Mouse (Mus musculus) kidney, embryonic 14.5 days (tissue): Measurements from ENCODE around the gene Lats2. TPM values are rescaled to one million over a fixed set of nuclear protein-coding genes. Genes with fewer than 3 reads are reported as not detected.
A peak's percentile ranks its signal among the peaks of the same experiment; 100 is the strongest.
"Not testable (repeated sequence)": the region's sequence is repeated elsewhere in the genome, so short reads cannot be mapped to it uniquely, and the experiment has no call there.

Experiments
- ATAC-seq: fragments of 200-750 bp; cut with Nextera tagmentation; 2 replicates; pipeline ENCODE4 v1.8.0; 2017; ENCODE audit warnings: moderate number of reproducible peaks, mild to moderate bottlenecking, moderate TSS enrichment, moderate library complexity; ENCODE audit not compliant: low FRiP score, low TSS enrichment
- H3K27ac ChIP-seq: fragments of 300-500 bp; sonication (generic); 2 replicates; pipeline ENCODE4 v1.5.1; 2014; ENCODE audit warnings: low read depth, mild to moderate bottlenecking, low read length, moderate library complexity, mixed read lengths
- H3K27me3 ChIP-seq: fragments of 300-500 bp; sonication (generic); 2 replicates; pipeline ENCODE4 v1.6.1; 2014; ENCODE audit warnings: mild to moderate bottlenecking, low read length; ENCODE audit not compliant: control insufficient read depth, insufficient read depth
- H3K36me3 ChIP-seq: fragments of 300-500 bp; sonication (generic); 2 replicates; pipeline ENCODE4 v1.6.1; 2014; ENCODE audit warnings: low read length, mixed read lengths; ENCODE audit not compliant: control insufficient read depth, insufficient read depth
- H3K4me1 ChIP-seq: fragments of 300-500 bp; sonication (generic); 2 replicates; pipeline ENCODE4 v1.6.1; 2014; ENCODE audit warnings: low read length, mixed read lengths; ENCODE audit not compliant: control insufficient read depth, insufficient read depth
- H3K4me2 ChIP-seq: fragments of 300-500 bp; sonication (generic); replicated peaks from 2 replicates; pipeline ENCODE4 v1.6.1; 2014; ENCODE audit warnings: low read depth, mild to moderate bottlenecking, low read length
- H3K4me3 ChIP-seq: fragments of 300-500 bp; sonication (generic); 2 replicates; pipeline ENCODE4 v1.5.1; 2014; ENCODE audit warnings: mild to moderate bottlenecking, low read length
- H3K9ac ChIP-seq: fragments of 300-500 bp; sonication (generic); 2 replicates; pipeline ENCODE4 v1.6.1; 2014; ENCODE audit warnings: low read depth, mild to moderate bottlenecking, low read length, moderate library complexity
- H3K9me3 ChIP-seq: fragments of 300-500 bp; sonication (generic); 2 replicates; pipeline ENCODE4 v1.6.1; 2016; ENCODE audit warnings: low read length; ENCODE audit not compliant: control insufficient read depth
- WGBS: fragments of 180-500 bp; shearing (Covaris S2); extraction: QIAGEN DNeasy Blood & Tissue Kit; methylation state at CpG from one replicate; pipeline ENCODE4 v1.1.7; 2014; 5-methylcytosine and 5-hydroxymethylcytosine counted together
- polyA plus RNA-seq: library from polyadenylated mRNA; unstranded; fragments of >200 nt; fragmentation: Nextera tagmentation; extraction: Ambion mirVana; gene quantifications from 2 replicates; pipeline ENCODE4 v1.2.1, GENCODE M21; 2014

The Lats2 gene
- polyA plus RNA-seq, 1 experiment from 2014 or later = 21.5 TPM

DNA sequence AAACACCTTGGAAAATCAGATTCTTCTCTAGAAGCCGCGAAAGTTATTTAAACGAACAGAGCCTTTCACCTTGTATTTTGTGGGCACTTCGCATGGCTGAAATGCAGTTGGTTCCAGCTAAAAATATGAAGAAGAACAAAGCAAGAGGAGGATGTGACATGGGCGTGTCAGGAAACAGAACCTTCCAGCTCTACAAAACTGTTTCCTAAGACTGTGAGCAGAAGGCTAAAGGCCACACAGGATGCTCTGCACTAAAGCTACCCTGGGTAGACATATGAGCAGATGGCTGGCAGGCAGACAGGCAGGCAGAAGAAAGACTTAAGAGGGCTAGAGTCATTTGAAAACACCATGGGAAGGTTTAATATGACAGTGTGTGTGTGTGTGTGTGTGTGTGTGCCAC lies 10.9 kb upstream of the Lats2 start:
- H3K36me3 ChIP-seq = no peaks in the 10 kb centered on the region
- H3K27ac ChIP-seq = no peak overlapping the region
- H3K9me3 ChIP-seq = no peaks in the 10 kb centered on the region
- no peak for ATAC-seq
- H3K4me3 ChIP-seq = no peak overlapping the region
- H3K9ac ChIP-seq = no peak overlapping the region
- H3K4me1 ChIP-seq = no peaks in the 10 kb centered on the region
- H3K27me3 ChIP-seq = no peaks in the 10 kb centered on the region
- 92% methylated on average over 5 of the region's 5 CpGs for WGBS
- no peak overlapping the region for H3K4me2 ChIP-seq

DNA sequence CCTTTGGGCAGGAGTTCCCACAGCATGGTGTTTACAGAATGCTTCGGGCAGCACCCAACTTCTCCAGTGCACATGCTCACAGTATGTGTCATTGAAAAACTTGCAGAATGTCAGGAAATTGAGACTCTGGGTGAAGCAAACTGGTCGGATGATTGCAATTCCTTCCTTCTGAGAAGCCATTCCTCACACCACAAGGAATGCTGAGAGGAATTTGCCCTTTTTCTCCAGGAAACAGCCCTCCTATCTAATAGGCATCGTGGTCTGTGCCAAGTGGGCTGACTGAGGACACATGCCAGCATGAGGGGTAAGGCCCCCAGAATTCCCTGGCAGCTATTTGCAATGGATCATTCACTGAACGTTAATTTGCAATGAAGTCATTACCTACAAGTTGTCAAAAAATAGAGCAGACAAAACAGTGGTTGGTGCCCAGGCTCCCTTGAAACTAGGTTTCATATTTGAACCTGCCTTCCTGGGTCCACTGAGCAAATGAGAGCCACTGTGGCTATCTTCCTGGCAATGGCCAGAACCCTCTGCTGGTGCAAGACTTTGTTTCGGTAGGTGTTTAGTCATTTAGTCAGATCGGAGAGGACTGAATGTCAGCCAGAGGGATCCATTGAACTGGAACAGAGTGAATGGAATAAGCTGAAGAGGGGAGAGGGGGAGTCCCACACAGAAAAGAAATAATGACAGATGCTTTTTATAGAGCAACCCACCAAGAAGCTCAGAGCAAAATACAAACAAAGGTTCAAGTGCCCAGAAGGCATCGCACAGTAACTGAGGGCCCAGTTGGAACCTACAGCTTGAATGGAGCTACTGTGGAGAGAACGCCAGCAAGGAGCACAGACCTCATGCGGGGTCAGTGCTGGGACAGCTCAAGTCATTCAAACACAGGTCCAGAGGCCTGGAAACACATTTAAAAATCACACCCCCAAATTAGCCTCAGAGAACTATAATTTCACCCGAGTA lies 2.5 kb upstream of the Lats2 start:
- H3K4me3 ChIP-seq = no peak overlapping the region

GRCm38 (mm10) chr14:57756094-57756493 lies 2.1 kb downstream of the Lats2 start:
- no peak overlapping the region for H3K9ac ChIP-seq
- no peaks in the 10 kb centered on the region for H3K36me3 ChIP-seq
- no peak overlapping the region for H3K4me2 ChIP-seq
- H3K27me3 ChIP-seq = no peaks in the 10 kb centered on the region
- ATAC-seq = no peak
- no peak overlapping the region for H3K27ac ChIP-seq
- whole genome bisulfite sequencing = 85% methylated on average over 4 of the region's 4 CpGs
- H3K9me3 ChIP-seq = no peaks in the 10 kb centered on the region
- H3K4me1 ChIP-seq = no peaks in the 10 kb centered on the region; the same call in 1 of the 2 replicates
- no peak overlapping the region for H3K4me3 ChIP-seq

More for the DNA sequence above, 2.5 kb upstream of the Lats2 start:
- Histone ChIP-seq H3K9me3 (no peaks in the 10 kb centered on the region), H3K9ac (no peak overlapping the region), H3K27ac (no peak overlapping the region), H3K4me1 (no peaks in the 10 kb centered on the region), H3K27me3 (no peaks in the 10 kb centered on the region), H3K4me2 (no peak overlapping the region), H3K36me3 (no peaks in the 10 kb centered on the region)
- 63% methylated on average over 10 of the region's 10 CpGs for WGBS
- ATAC-seq = no peak

GRCm38 (mm10) chr14:57755661-57756060 lies 2.5 kb downstream of the Lats2 start:
- no peak for ATAC-seq
- Histone ChIP-seq H3K4me3 (no peak overlapping the region), H3K9me3 (no peaks in the 10 kb centered on the region), H3K4me1 (no peaks in the 10 kb centered on the region; the same call in 1 of the 2 replicates), H3K4me2 (no peak overlapping the region), H3K27ac (no peak overlapping the region), H3K36me3 (no peaks in the 10 kb centered on the region), H3K27me3 (no peaks in the 10 kb centered on the region), H3K9ac (no peak overlapping the region)
- WGBS = 92% methylated on average over 2 of the region's 2 CpGs

- Histone ChIP-seq H3K4me1 (peaks cover 5% of the 10 kb centered on the region), H3K9ac (no peak overlapping the region), H3K36me3 (no peaks in the 10 kb centered on the region), H3K27ac (peak overlapping the region; percentile 12; the same call in 1 of the 2 replicates), H3K9me3 (no peaks in the 10 kb centered on the region), H3K4me2 (no peak overlapping the region), H3K4me3 (no peak overlapping the region), H3K27me3 (no peaks in the 10 kb centered on the region)
- 52% methylated on average over 9 of the region's 9 CpGs for WGBS
- no peak for ATAC-seq
Observed at GRCm38 (mm10) chr14:57753351-57753992, 4.7 kb downstream of the Lats2 start.

DNA sequence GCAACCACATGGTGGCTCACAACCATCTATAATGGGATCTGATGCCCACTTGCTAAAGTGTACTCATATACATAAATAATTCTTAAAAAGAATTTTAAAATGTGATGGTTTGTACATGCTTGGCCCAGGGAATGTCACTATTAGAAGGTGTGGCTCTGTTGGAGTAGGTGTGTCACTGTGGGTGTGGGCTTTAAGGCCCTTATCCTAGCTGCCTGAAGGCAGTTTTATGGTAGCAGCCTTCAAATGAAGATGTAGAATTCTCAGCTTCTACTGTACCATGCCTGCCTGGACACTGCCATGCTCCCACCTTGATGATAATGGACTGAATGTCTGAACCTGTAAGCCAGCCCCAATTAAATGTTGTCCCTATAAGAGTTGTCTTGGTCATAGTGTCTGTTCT lies 7.2 kb downstream of the Lats2 start:
- not testable (repeated sequence) for H3K36me3 ChIP-seq, H3K9ac ChIP-seq, ATAC-seq, H3K4me3 ChIP-seq, H3K9me3 ChIP-seq, H3K27me3 ChIP-seq, H3K27ac ChIP-seq, H3K4me1 ChIP-seq, H3K4me2 ChIP-seq

- WGBS = 50% methylated on average over 2 of the region's 2 CpGs
- H3K4me2 ChIP-seq = no peak overlapping the region
- ATAC-seq = no peak
- H3K9me3 ChIP-seq = no peaks in the 10 kb centered on the region
- no peak overlapping the region for H3K4me3 ChIP-seq
- H3K36me3 ChIP-seq = no peaks in the 10 kb centered on the region
- no peaks in the 10 kb centered on the region for H3K27me3 ChIP-seq
- peaks cover 5% of the 10 kb centered on the region for H3K4me1 ChIP-seq
- no peak overlapping the region for H3K27ac ChIP-seq
- no peak overlapping the region for H3K9ac ChIP-seq
Observed at GRCm38 (mm10) chr14:57749501-57749900, 8.7 kb downstream of the Lats2 start.

GRCm38 (mm10) chr14:57746001-57746771 lies 12.0 kb downstream of the Lats2 start, which contains the start of gene Gm49361:
TSS of gene Gm49361 (minus strand) at chr14:57746103.
- peak within 1 kb of the TSS; percentile 96 for H3K4me3 ChIP-seq
- under 1% methylated on average over 50 of the region's 68 CpGs for WGBS
- H3K4me1 ChIP-seq = peaks cover 9% of the 10 kb centered on the region; the same call in 1 of the 2 replicates
- peak; percentile 85 for ATAC-seq
- H3K27me3 ChIP-seq = no peaks in the 10 kb centered on the region
- H3K36me3 ChIP-seq = no peaks in the 10 kb centered on the region
- peak within 1 kb of the TSS; percentile 92 for H3K27ac ChIP-seq
- peak within 1 kb of the TSS; percentile 98 for H3K9ac ChIP-seq
- peak within 1 kb of the TSS; percentile 76 for H3K4me2 ChIP-seq
- no peaks in the 10 kb centered on the region for H3K9me3 ChIP-seq
